Mouse (Mus musculus): ENCODE results near the gene Cyb5b.

DNA sequence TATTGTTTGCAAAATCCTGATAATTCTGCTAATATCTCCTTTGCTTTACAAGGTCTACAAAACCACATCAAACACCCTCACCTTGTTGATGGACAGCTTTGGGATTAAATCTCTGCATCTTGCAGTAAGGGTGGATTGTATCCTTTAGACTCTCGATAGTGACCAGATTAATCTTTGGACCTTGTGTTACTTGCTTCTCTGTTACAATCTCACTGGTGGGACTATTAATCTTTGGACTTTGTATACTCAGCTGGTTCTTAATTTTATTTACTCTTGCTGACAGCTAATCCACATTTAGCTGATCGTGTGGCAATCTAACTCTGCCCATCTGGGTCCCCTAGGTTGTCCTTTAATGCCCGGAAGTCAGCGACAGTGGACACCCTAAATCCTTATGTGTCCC is 7.9 kb upstream of the Cyb5b start:
- TF ChIP-seq POLR2A (IDR thresholded peaks at IDR 0.05; ENCODE audit: borderline replicate concordance, control insufficient read depth, low read depth, low read length) (no peak), CTCF (IDR thresholded peaks at IDR 0.05; ENCODE audit: control insufficient read depth, insufficient read depth, low read length) (no peak)
